Mouse (Mus musculus) cerebellum, postnatal 25 days (tissue): ENCODE results near the gene Naa35.

Experiments used
- DNase-seq, 2 experiments: peaks; one replicate each; pipeline ENCODE4 v3.0.0; 2021; ENCODE audit warnings: mixed read lengths in 2 of 2

Gene Naa35

DNA sequence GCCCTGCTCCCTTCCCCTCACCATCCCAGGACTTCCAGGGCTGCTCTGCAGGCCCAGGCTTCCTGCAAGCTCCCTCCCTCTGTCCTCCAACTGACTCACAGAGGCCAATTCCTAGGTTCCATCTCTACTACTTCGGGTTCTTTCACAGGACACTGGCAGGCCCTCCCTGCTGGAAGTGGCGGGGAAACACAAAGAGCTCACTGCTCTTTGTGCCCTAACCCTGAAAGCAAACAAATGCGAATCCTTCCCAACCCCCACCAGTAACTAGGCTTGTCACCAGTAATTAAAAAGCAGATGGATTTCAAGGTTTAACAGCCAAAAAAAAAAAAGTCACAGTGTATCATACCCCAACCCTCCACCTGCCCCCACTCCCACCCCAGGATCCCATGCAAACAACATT lies 89.2 kb downstream of the Naa35 start:
- DNase-seq = no peak

DNA sequence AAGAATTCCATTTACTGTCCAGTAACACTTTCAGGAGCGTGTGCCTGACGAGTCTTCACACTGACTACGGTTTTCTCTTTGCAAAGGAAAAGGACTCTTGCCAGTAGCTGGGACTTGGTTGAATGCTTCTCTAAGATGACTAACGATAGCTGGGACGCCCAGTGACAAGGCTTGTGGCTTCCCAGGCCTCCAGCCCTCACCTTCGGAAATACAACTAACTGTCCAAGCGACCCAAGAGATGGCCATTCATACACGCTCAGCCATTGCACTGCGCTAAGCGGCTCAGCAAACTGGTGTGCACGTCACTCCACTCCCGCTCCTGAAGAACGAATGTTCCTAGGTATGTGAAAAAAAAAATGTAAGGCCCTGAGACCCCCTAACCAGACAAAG lies 89.7 kb downstream of the Naa35 start:
- peak; percentile 60 to 65 for DNase-seq

DNA sequence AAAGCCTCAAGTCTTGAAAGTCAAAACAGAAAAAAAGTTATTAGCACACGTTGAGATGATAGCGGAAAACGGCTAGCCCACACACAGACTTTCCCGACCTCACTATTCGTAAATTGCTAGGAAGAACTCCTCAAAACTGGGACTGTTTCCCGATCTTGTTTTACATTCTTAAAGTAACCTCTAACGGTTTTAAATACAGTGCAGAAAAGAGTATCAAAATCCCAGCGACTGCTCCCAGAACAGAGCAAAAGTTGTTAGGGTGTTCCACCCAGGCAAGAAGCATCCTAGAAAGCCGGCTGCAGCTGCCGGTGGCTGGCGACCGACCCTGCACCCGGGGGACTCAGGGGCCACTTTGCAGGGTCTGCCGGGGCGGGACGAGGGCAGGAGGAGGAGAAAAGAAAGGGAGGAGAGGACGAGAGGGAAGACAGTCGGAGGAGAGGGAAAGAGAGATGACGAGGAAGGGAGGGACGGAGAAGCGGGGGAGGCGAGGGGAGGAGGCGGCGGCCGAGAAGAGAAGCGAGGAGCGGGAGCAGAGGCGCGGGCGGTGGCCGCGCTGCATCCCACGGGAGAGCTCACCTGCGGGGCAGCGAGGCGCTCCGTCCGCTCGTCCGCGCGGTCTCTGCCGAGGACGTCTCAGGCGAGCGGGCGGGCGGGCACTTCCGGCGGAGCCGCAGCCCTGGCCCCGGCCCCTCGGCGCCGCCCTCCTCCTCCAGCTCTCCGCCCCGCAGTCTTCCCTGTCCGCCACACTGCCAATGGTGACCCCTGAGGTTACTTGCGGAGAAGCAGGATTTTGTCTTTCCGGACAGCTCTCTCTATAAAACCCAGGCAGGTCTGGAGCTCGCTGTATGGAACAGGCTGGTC lies 90.3 kb downstream of the Naa35 start, which contains the start of gene Golm1:
Gene Golm1, minus strand, starts transcription at position 661 of the 861 bp plus-strand sequence.
- DNase-seq = peak; percentile 79 to 81

DNA sequence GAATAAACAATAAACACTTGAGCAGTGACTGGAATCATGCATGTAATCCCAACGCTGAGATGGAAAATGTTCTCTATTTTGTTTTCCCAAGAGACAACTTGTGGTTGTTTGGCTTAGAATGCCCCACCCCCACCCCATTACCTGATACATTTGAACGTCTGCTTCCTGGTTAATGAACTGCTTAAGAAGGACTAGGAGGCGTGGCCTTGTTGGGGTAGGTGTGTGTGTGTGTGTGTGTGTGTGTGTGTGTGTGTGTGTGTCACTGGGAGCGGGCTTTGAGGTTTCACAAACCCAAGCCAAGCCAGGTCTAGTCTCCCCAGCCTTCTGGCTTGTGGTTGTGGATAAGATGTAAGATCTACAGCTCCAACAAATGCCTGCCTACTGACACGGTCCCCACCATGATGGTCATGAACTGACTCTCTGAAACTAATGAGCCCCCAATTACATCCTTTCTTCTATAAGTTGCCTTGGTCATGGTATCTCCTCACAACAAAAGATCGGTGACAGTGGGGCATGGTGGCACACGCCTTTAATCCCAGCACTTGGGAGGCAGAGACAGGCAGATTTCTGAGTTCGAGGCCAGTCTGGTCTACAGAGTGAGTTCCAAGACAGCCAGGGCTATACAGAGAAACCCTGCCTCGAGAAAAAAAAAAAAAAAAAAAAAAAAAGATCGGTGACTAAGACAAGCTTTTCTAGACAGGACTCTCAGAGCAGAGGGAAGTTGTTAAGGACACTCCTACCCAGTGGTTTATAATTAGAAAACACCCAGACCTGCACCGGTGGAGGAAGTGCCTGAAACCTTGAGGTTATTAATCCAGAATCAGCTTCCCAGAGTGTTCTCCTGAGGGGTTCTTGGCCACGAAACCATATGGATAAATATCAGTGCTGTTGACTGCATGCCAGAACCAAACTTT lies 91.5 kb downstream of the Naa35 start:
- peak in 1 of 2 experiments; percentile 35 for DNase-seq

DNA sequence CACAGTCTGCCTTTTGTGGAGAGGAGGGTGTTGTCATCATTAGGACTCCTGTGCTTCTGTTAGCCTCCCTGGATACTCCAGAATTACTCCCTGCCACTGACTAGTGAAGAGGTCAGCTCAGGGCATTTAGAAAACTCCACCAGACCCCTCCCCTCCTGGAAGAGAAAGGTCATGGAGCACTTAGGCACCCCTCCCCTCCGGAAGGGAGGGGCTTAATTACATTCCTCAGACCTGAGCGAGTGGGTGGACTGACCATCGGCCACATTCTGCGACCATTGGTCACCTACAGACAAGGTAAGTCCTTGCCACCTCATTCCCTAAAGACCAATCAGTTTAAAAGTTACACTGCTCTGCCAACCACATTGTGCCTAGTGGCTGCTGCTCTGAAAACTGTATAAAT lies 94.2 kb downstream of the Naa35 start:
- no peak for DNase-seq

DNA sequence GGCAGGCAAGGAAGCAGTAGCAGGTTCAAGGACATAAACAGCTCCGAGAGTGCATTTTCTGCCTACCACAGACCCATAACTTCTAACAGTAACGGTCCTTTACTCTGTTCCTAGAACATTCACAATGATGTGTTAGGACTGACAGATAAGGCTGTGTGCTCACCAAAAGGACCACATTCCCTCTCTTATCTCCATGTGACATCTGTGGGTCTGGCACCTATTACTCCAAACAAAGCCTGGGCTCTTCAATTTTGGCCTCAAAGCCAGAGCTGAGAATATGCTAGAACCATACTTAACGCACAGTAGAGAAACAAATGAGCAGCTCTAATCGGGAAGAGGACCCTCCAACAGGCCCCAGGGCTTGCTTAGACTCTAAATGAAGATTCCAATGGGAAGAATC lies 94.8 kb downstream of the Naa35 start:
- no peak for DNase-seq

DNA sequence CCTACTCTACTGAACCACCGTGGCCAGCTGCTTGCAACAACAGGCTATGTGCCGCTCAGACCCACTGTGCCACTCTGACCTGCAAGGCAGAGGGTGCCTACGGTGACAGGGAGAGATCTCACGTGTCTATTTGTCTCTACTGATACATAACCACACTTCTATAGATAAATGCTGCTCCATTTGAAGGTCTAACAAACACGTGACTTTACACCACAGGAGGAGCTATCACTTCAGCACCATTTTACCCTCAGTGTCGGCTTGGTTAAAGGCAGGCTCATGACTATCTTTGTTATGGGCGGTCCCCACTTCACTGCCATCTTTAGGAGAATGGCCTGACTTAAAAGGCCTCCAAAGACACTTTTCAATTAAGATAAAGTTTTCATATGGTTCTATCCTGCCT lies 97.6 kb downstream of the Naa35 start:
- DNase-seq = no peak

DNA sequence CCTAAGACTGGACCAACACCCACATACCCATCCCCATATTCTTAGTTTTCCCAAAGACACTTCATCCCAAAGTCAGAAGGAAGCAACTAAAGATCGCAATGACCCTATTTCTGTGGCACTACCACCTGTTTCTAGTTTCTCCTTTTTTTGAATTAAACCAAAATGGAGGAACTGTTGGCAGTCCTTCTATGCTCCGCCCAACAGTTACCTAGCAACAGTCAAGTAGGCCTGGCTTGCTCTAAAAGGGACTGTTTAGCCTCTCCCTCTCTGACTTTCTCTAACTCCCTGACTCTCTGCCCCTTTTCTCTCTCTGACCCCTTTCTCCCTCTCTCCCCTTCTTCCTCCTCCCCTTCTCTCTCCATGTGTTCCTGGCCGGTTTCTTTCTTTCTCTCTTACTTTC lies 100.2 kb downstream of the Naa35 start:
- DNase-seq = no peak
